Comparison of ENCODE assay signal across 8 mouse cellular contexts in genomic region chr3:87795336-87796277, GRCm38 (mm10). TPM values are rescaled to one million over a fixed set of nuclear protein-coding genes. Genes with fewer than 3 reads are reported as not detected.
DNase-seq lines count a peak whose midpoint lies in the region; ATAC-seq lines count a peak whose summit lies in the region.

No protein-coding gene starts in this region.

- WGBS in intestine, embryonic 14.5 days: 13% methylated on average over 33 of the region's 33 CpGs
- WGBS in limb, embryonic 13.5 days: 15% methylated on average over 33 of the region's 33 CpGs
- WGBS in midbrain, embryonic 13.5 days: 13% methylated on average over 33 of the region's 33 CpGs

- no peak overlapping the region for H3K9ac ChIP-seq in intestine, embryonic 14.5 days (ENCODE audit: low read length)
- H3K9ac ChIP-seq in limb, embryonic 13.5 days: peak overlapping the region; percentile 55; the same call in 1 of the 2 replicates
- H3K9ac ChIP-seq in midbrain, embryonic 13.5 days (replicated peaks): peak overlapping the region; percentile 54; the same call in 1 of the 2 replicates

- H3K9me3 ChIP-seq in intestine, embryonic 14.5 days (ENCODE audit: control insufficient read depth, low read length): no peaks in the 10 kb centered on the region
- H3K9me3 ChIP-seq in limb, embryonic 13.5 days: no peaks in the 10 kb centered on the region
- H3K9me3 ChIP-seq in midbrain, embryonic 13.5 days: no peaks in the 10 kb centered on the region

- H3K27ac ChIP-seq in intestine, embryonic 14.5 days (ENCODE audit: low read depth): no peak overlapping the region
- no peak overlapping the region for H3K27ac ChIP-seq in limb, embryonic 13.5 days
- no peak overlapping the region for H3K27ac ChIP-seq in midbrain, embryonic 13.5 days

- ATAC-seq in intestine, embryonic 14.5 days (replicated peaks; ENCODE audit: low FRiP score, low TSS enrichment, low read depth): no peak
- ATAC-seq in limb, embryonic 13.5 days (ENCODE audit: low FRiP score, low read depth): 0 out of 2 replicates have a peak, but pooled peaks have one; percentile 1
- 0 out of 2 replicates have a peak, but pooled peaks have one; percentile 5 for ATAC-seq in midbrain, embryonic 13.5 days

- H3K4me1 ChIP-seq in intestine, embryonic 14.5 days (replicated peaks; ENCODE audit: control insufficient read depth, insufficient read depth, low read length): peaks cover 14% of the 10 kb centered on the region; the same call in 1 of the 2 replicates
- peaks cover 36% of the 10 kb centered on the region for H3K4me1 ChIP-seq in limb, embryonic 13.5 days
- peaks cover 35% of the 10 kb centered on the region for H3K4me1 ChIP-seq in midbrain, embryonic 13.5 days (replicated peaks)

- no peaks in the 10 kb centered on the region for H3K36me3 ChIP-seq in intestine, embryonic 14.5 days (ENCODE audit: control insufficient read depth, insufficient read depth, low read length)
- H3K36me3 ChIP-seq in limb, embryonic 13.5 days: no peaks in the 10 kb centered on the region
- H3K36me3 ChIP-seq in midbrain, embryonic 13.5 days: no peaks in the 10 kb centered on the region

- peak overlapping the region; percentile 23 for H3K4me3 ChIP-seq in intestine, embryonic 14.5 days (ENCODE audit: low read depth, low read length)
- peak overlapping the region; percentile 38 for H3K4me3 ChIP-seq in limb, embryonic 13.5 days
- H3K4me3 ChIP-seq in midbrain, embryonic 13.5 days (replicated peaks): peak overlapping the region; percentile 35

- H3K27me3 ChIP-seq in intestine, embryonic 14.5 days (replicated peaks; ENCODE audit: control insufficient read depth, insufficient read depth, low read length): peaks cover 98% of the 10 kb centered on the region
- H3K27me3 ChIP-seq in limb, embryonic 13.5 days: peaks cover 100% of the 10 kb centered on the region
- peaks cover 99% of the 10 kb centered on the region for H3K27me3 ChIP-seq in midbrain, embryonic 13.5 days

- H3K4me2 ChIP-seq in intestine, embryonic 14.5 days (ENCODE audit: low read length): peak overlapping the region; percentile 44
- H3K4me2 ChIP-seq in limb, embryonic 13.5 days (replicated peaks): peak overlapping the region; percentile 61
- peak overlapping the region; percentile 59 for H3K4me2 ChIP-seq in midbrain, embryonic 13.5 days (replicated peaks)

- peak; percentile 29 to 30 for DNase-seq in urinary bladder, adult 18-20 months (ENCODE audit: low spot score in 2 of 2)
- no peak for DNase-seq in urinary bladder, adult 2 months (ENCODE audit: low spot score)
- DNase-seq in cerebellum, postnatal 36 days: peak; percentile 41 to 49
- peak; percentile 17 to 30 for DNase-seq in gastrocnemius, adult 8-10 months (ENCODE audit: low spot score in 2 of 2)
- DNase-seq in intestine, embryonic 14.5 days (ENCODE audit: low spot score): peak; percentile 79
- peak; percentile 45 to 75 for DNase-seq in spleen, postnatal 4 days (ENCODE audit: low spot score in 2 of 2)

RNA-seq across cellular contexts. Expression of gene Ntrk1, which starts 0.6 kb away (rescaled TPM):
- 2.7 and 3.5 TPM in 2 replicates for polyA plus RNA-seq in urinary bladder, adult 2 months (2012; rRNA removed)
- total RNA-seq in gastrocnemius, adult 8-10 months (2022): not detected
- 1.0 and 1.3 TPM in 2 replicates for polyA plus RNA-seq in intestine, embryonic 14.5 days (2014; fragmentation: Nextera tagmentation; extraction: Ambion mirVana)
- 2.6 and 2.7 TPM in 2 replicates for polyA plus RNA-seq in limb, embryonic 13.5 days (2015; fragmentation: Nextera tagmentation; extraction: Ambion mirVana)
- 2.4 and 2.5 TPM in 2 replicates for polyA plus RNA-seq in midbrain, embryonic 13.5 days (2015; fragmentation: Nextera tagmentation; extraction: Ambion mirVana)

RNA-seq across cellular contexts. Expression of gene Insrr, which starts 1.1 kb away (rescaled TPM):
- 0.73 and 0.80 TPM in 2 replicates for polyA plus RNA-seq in urinary bladder, adult 2 months (2012; rRNA removed)
- not detected for total RNA-seq in gastrocnemius, adult 8-10 months (2022)
- 0.32 and 0.72 TPM in 2 replicates for polyA plus RNA-seq in intestine, embryonic 14.5 days (2014; fragmentation: Nextera tagmentation; extraction: Ambion mirVana)
- polyA plus RNA-seq in limb, embryonic 13.5 days (2015; fragmentation: Nextera tagmentation; extraction: Ambion mirVana): 0.27 and 0.51 TPM in 2 replicates
- 0.82 and 0.87 TPM in 2 replicates for polyA plus RNA-seq in midbrain, embryonic 13.5 days (2015; fragmentation: Nextera tagmentation; extraction: Ambion mirVana)

RNA-seq across cellular contexts. Expression of gene Pear1, which starts 28.5 kb away (rescaled TPM):
- polyA plus RNA-seq in urinary bladder, adult 2 months (2012; rRNA removed): 21.1 and 26.5 TPM in 2 replicates
- 1 to 10 TPM; 3.2 to 7.1 (median 5.1) TPM for total RNA-seq in gastrocnemius, adult 8-10 months (2022)
- polyA plus RNA-seq in intestine, embryonic 14.5 days (2014; fragmentation: Nextera tagmentation; extraction: Ambion mirVana): 28.4 and 31.7 TPM in 2 replicates
- polyA plus RNA-seq in limb, embryonic 13.5 days (2015; fragmentation: Nextera tagmentation; extraction: Ambion mirVana): 18.2 and 20.4 TPM in 2 replicates
- 4.8 and 7.1 TPM in 2 replicates for polyA plus RNA-seq in midbrain, embryonic 13.5 days (2015; fragmentation: Nextera tagmentation; extraction: Ambion mirVana)

RNA-seq across cellular contexts. Expression of gene Lrrc71, which starts 47.2 kb away (rescaled TPM):
- polyA plus RNA-seq in urinary bladder, adult 2 months (2012; rRNA removed): 0.19 and 0.29 TPM in 2 replicates
- total RNA-seq in gastrocnemius, adult 8-10 months (2022): under 1 TPM in 1 of 4 experiments, not detected in 3; 0.68 TPM
- polyA plus RNA-seq in intestine, embryonic 14.5 days (2014; fragmentation: Nextera tagmentation; extraction: Ambion mirVana): 0.39 and 0.73 TPM in 2 replicates
- polyA plus RNA-seq in limb, embryonic 13.5 days (2015; fragmentation: Nextera tagmentation; extraction: Ambion mirVana): 0.36 and 0.61 TPM in 2 replicates
- 0.36 and 0.62 TPM in 2 replicates for polyA plus RNA-seq in midbrain, embryonic 13.5 days (2015; fragmentation: Nextera tagmentation; extraction: Ambion mirVana)

RNA-seq across cellular contexts. Expression of gene Sh2d2a, which starts 50.9 kb away (rescaled TPM):
- 0.65 and 0.87 TPM in 2 replicates for polyA plus RNA-seq in urinary bladder, adult 2 months (2012; rRNA removed)
- not detected for total RNA-seq in gastrocnemius, adult 8-10 months (2022)
- 0.16 and 0.28 TPM in 2 replicates for polyA plus RNA-seq in intestine, embryonic 14.5 days (2014; fragmentation: Nextera tagmentation; extraction: Ambion mirVana)
- polyA plus RNA-seq in limb, embryonic 13.5 days (2015; fragmentation: Nextera tagmentation; extraction: Ambion mirVana): not detected in 2 replicates
- polyA plus RNA-seq in midbrain, embryonic 13.5 days (2015; fragmentation: Nextera tagmentation; extraction: Ambion mirVana): not detected in 2 replicates
